Mouse (Mus musculus) kidney, postnatal 10 days (tissue): ENCODE data around the gene Trmo.

Experiments
- DNase-seq: peaks from one replicate; pipeline ENCODE4 v3.0.0; 2021; ENCODE audit warnings: mixed read lengths

The Trmo gene

GRCm38 (mm10) chr4:46337990-46338389 lies 51.2 kb downstream of the Trmo start:
- DNase-seq: no peak

GRCm38 (mm10) chr4:46335846-46336245 lies 53.4 kb downstream of the Trmo start:
- peak; percentile 48 for DNase-seq

GRCm38 (mm10) chr4:46328906-46329305 lies 60.3 kb downstream of the Trmo start:
- no peak for DNase-seq
